Mouse (Mus musculus) c-Kit-positive CD71-positive TER-119-negative erythroid progenitor cells, embryonic 14.5 days (primary cell): ENCODE measurements around the gene Tceal9.
"Not testable (repeated sequence)": the region's sequence is repeated elsewhere in the genome, so short reads cannot be mapped to it uniquely, and the experiment has no call there.

ENCODE experiments used
- DNase-seq: peaks from one replicate; pipeline ENCODE4 v3.0.0-alpha.2; 2013; ENCODE audit warnings: low read depth

Gene Tceal9

GRCm38 (mm10) chrX:136270393-136271111 lies 25.7 kb downstream of the Tceal9 start:
- not testable (repeated sequence) for DNase-seq

- no peak for DNase-seq
Measured at GRCm38 (mm10) chrX:136274542-136274941, 29.7 kb downstream of the Tceal9 start.

- no peak for DNase-seq
Measured at GRCm38 (mm10) chrX:136275386-136275785, 30.5 kb downstream of the Tceal9 start.

GRCm38 (mm10) chrX:136277577-136277976 lies 32.7 kb downstream of the Tceal9 start:
- DNase-seq, result no peak

- DNase-seq, result no peak
Measured at GRCm38 (mm10) chrX:136278401-136278800, 33.5 kb downstream of the Tceal9 start.

GRCm38 (mm10) chrX:136279410-136279809 lies 34.5 kb downstream of the Tceal9 start:
- DNase-seq, result no peak

GRCm38 (mm10) chrX:136290817-136291281 lies 46.0 kb downstream of the Tceal9 start:
- no peak for DNase-seq
